In genomic region chr10:41797253-41797652, GRCm38 (mm10) we compare ENCODE assay signal across 34 mouse cellular contexts.
"Had no signal": no experiment of that assay in that cellular context is flagged by ENCODE, and none has a peak within 500 bp of the region (broad histone marks: within the 10 kb centered on the region; RNA-seq: fewer than 3 reads in every experiment).

No protein-coding gene starts in this region.

- H3K27me3 ChIP-seq: heart, embryonic 12.5 days; heart, embryonic 13.5 days; heart, embryonic 15.5 days; hindbrain, embryonic 12.5 days; hindbrain, embryonic 13.5 days; hindbrain, embryonic 15.5 days; intestine, embryonic 15.5 days; kidney, embryonic 15.5 days had no signal

- ATAC-seq: hindbrain, embryonic 16.5 days; hindbrain, postnatal 0 days; inflammation-experienced regulatory T-cells, adult 6 months; intestine, embryonic 15.5 days; intestine, embryonic 16.5 days; intestine, postnatal 0 days had no signal

- H3K4me3 ChIP-seq: heart, embryonic 10.5 days; heart, embryonic 12.5 days; heart, embryonic 13.5 days; heart, embryonic 15.5 days; hindbrain, embryonic 10.5 days; hindbrain, embryonic 12.5 days; hindbrain, embryonic 13.5 days; hindbrain, embryonic 15.5 days; intestine, embryonic 15.5 days; kidney, embryonic 15.5 days; layer of hippocampus, adult 2 months had no signal

- H3K27ac ChIP-seq: heart, embryonic 10.5 days; heart, embryonic 13.5 days; heart, embryonic 15.5 days; hindbrain, embryonic 10.5 days; hindbrain, embryonic 12.5 days; hindbrain, embryonic 13.5 days; hindbrain, embryonic 14.5 days; hindbrain, embryonic 15.5 days; hindbrain, postnatal 0 days; intestine, embryonic 15.5 days; kidney, embryonic 15.5 days; kidney, postnatal 0 days; layer of hippocampus, adult 2 months had no signal

- H3K9me3 ChIP-seq: heart, embryonic 10.5 days; heart, embryonic 15.5 days; intestine, embryonic 15.5 days had no signal

- H3K9ac ChIP-seq: heart, embryonic 12.5 days; heart, embryonic 13.5 days; heart, embryonic 15.5 days; hindbrain, embryonic 12.5 days; hindbrain, embryonic 13.5 days; hindbrain, embryonic 14.5 days; hindbrain, embryonic 15.5 days; intestine, embryonic 15.5 days; kidney, embryonic 15.5 days had no signal

- H3K4me2 ChIP-seq: heart, embryonic 11.5 days; heart, embryonic 12.5 days; heart, embryonic 13.5 days; heart, embryonic 15.5 days; hindbrain, embryonic 12.5 days; hindbrain, embryonic 13.5 days; hindbrain, embryonic 14.5 days; hindbrain, embryonic 15.5 days; intestine, embryonic 15.5 days; kidney, embryonic 15.5 days had no signal

- H3K4me1 ChIP-seq: heart, embryonic 10.5 days; heart, embryonic 12.5 days; heart, embryonic 13.5 days; heart, embryonic 15.5 days; hindbrain, embryonic 10.5 days; hindbrain, embryonic 12.5 days; hindbrain, embryonic 13.5 days; hindbrain, embryonic 15.5 days; intestine, embryonic 15.5 days had no signal

- DNase-seq: heart, postnatal 10 days; heart, postnatal 36 days; heart, postnatal 4 days; kidney, adult 11 months; kidney, adult 18-20 months; kidney, adult 2 months; kidney, adult 8-10 months; kidney, adult 9 months; kidney, postnatal 10 days; kidney, postnatal 14 days; kidney, postnatal 25 days; kidney, postnatal 36 days; kidney, postnatal 4 days; layer of hippocampus, adult 9-11 months; layer of hippocampus, postnatal 36 days had no signal
